Mouse (Mus musculus): Measurements from ENCODE around the gene Hnrnpl.

DNA sequence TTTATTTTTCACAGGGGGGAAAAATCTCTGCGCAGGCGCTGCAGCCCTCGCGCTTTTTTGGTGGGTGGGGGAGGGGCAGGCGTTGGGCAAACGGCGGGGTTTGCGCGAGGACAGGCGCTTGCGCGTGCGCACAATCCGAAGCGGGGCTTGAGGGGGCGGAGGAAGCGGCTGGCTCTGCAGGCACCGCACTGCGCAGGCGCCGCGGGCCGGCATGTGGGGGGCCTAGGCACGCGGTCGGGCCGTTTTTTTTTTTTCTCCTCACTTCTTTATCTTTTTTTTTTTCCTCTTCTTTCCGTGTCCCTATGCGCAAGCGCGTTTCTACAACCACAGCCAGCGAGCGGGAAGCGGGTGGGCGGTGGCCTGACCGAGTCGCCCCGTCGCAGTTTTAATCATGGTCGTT lies 2.9 kb downstream of the Hnrnpl start:
- TF ChIP-seq CTCF (IDR thresholded peaks at IDR 0.05; ENCODE audit: low read depth), result no peak
- TF ChIP-seq EP300 (IDR thresholded peaks at IDR 0.05; ENCODE audit: low read depth), result peak; percentile 42; the same call in 1 of the 2 replicates
